Mouse (Mus musculus): ENCODE data around the gene Igfbp6. TPM values are rescaled to one million over a fixed set of nuclear protein-coding genes. Genes with fewer than 3 reads are reported as not detected.
A peak's percentile ranks its signal among the peaks of the same experiment; 100 is the strongest.

The Igfbp6 gene
- total and polyA plus RNA-seq, 3 experiments, result 0.38 TPM; not detected in 2

GRCm38 (mm10) chr15:102194439-102194838 is 50.3 kb downstream of the Igfbp6 start:
- Histone ChIP-seq H3K27ac (ENCODE audit: insufficient read depth, low read depth) (no peak overlapping the region), H3K9ac (ENCODE audit: insufficient read depth, low read depth) (no peak overlapping the region), H3K4me1 (ENCODE audit: control insufficient read depth in 1 of 2, insufficient read depth in 2 of 2) (peaks cover 9 to 46% of the 10 kb centered on the region in 2 experiments), H3K4me2 (ENCODE audit: insufficient read depth, low read depth, poor library complexity, severe bottlenecking) (no peak overlapping the region), H3K79me2 (replicated peaks; ENCODE audit: control insufficient read depth, extremely low read depth, insufficient read depth, poor library complexity, severe bottlenecking) (no peaks in the 10 kb centered on the region), H3K36me3 (replicated peaks in 1 of 2; ENCODE audit: control insufficient read depth in 1 of 2, insufficient read depth in 1 of 2, low read length in 1 of 2) (no peaks in the 10 kb centered on the region), H3K27me3 (replicated peaks) (no peaks in the 10 kb centered on the region), H3K9me3 (replicated peaks; ENCODE audit: low read length) (no peaks in the 10 kb centered on the region), H3K4me3 (replicated peaks in 1 of 3; ENCODE audit: low read depth in 2 of 3, low read length in 2 of 3, poor library complexity in 1 of 3) (no peak overlapping the region)
- no peak for DNase-seq (ENCODE audit: extremely low read depth)
- no peak for TF ChIP-seq GABPA (IDR thresholded peaks at IDR 0.05; ENCODE audit: insufficient replicate concordance, low read depth, low read length)
- no peak for TF ChIP-seq KAT2A (IDR thresholded peaks at IDR 0.05; ENCODE audit: insufficient replicate concordance, low read length)
- TF ChIP-seq MAFK (IDR thresholded peaks at IDR 0.05; ENCODE audit: insufficient replicate concordance, low read length), result peak; percentile 69; the same call in 1 of the 2 replicates
- TF ChIP-seq RAD21 (IDR thresholded peaks at IDR 0.05; ENCODE audit: low read depth, low read length), result no peak
- no peak for TF ChIP-seq POLR2AphosphoS2 (IDR thresholded peaks at IDR 0.05; ENCODE audit: low read depth, low read length)
- dilution Hi-C loops (cut with MboI; ENCODE audit: extremely low pct_ligation_motif_present, extremely low pct_unique_long_range_greater_than_20kb, low sequenced_read_pairs) (no loop called here), in situ Hi-C loops (cut with MboI; ENCODE audit: low pct_ligation_motif_present, low pct_unique_long_range_greater_than_20kb, low sequenced_read_pairs) (no loop called here)

- no peak for DNase-seq (ENCODE audit: extremely low read depth)
- Histone ChIP-seq H3K4me1 (ENCODE audit: control insufficient read depth in 1 of 2, insufficient read depth in 2 of 2) (peaks cover 9 to 42% of the 10 kb centered on the region in 2 experiments), H3K79me2 (replicated peaks; ENCODE audit: control insufficient read depth, extremely low read depth, insufficient read depth, poor library complexity, severe bottlenecking) (no peaks in the 10 kb centered on the region), H3K9me3 (replicated peaks; ENCODE audit: low read length) (no peaks in the 10 kb centered on the region), H3K36me3 (replicated peaks in 1 of 2; ENCODE audit: control insufficient read depth in 1 of 2, insufficient read depth in 1 of 2, low read length in 1 of 2) (no peaks in the 10 kb centered on the region), H3K27ac (ENCODE audit: insufficient read depth, low read depth) (no peak overlapping the region), H3K4me2 (ENCODE audit: insufficient read depth, low read depth, poor library complexity, severe bottlenecking) (no peak overlapping the region), H3K4me3 (replicated peaks in 1 of 3; ENCODE audit: low read depth in 2 of 3, low read length in 2 of 3, poor library complexity in 1 of 3) (no peak overlapping the region), H3K9ac (ENCODE audit: insufficient read depth, low read depth) (no peak overlapping the region), H3K27me3 (replicated peaks) (no peaks in the 10 kb centered on the region)
- TF ChIP-seq USF2 (conservative IDR thresholded peaks at IDR 0.05; ENCODE audit: low read depth, low read length), result no peak
- no peak for TF ChIP-seq ZNF384 (IDR thresholded peaks at IDR 0.05; ENCODE audit: low read depth, low read length)
- TF ChIP-seq CTCF (conservative IDR thresholded peaks at IDR 0.05 in 1 of 2, IDR thresholded peaks at IDR 0.05 in 1 of 2; ENCODE audit: low read depth in 2 of 2, low read length in 2 of 2), result no peak
- no peak for TF ChIP-seq POLR2A (IDR thresholded peaks at IDR 0.05; ENCODE audit: low read depth, low read length)
- TF ChIP-seq NRF1 (IDR thresholded peaks at IDR 0.05; ENCODE audit: low read depth, low read length), result no peak
- TF ChIP-seq CHD1 (IDR thresholded peaks at IDR 0.05; ENCODE audit: low read depth, low read length), result no peak
- no peak for TF ChIP-seq JUND (conservative IDR thresholded peaks at IDR 0.05; ENCODE audit: low read depth, low read length)
- no peak for TF ChIP-seq BHLHE40 (IDR thresholded peaks at IDR 0.05; ENCODE audit: low read depth, low read length)
- no peak for TF ChIP-seq POLR2AphosphoS2 (IDR thresholded peaks at IDR 0.05; ENCODE audit: low read depth, low read length)
- in situ Hi-C loops (cut with MboI; ENCODE audit: low pct_ligation_motif_present, low pct_unique_long_range_greater_than_20kb, low sequenced_read_pairs) (no loop called here), dilution Hi-C loops (cut with MboI; ENCODE audit: extremely low pct_ligation_motif_present, extremely low pct_unique_long_range_greater_than_20kb, low sequenced_read_pairs) (no loop called here)
Measured at GRCm38 (mm10) chr15:102195373-102195772, 51.2 kb downstream of the Igfbp6 start.

GRCm38 (mm10) chr15:102198841-102199240 is 54.7 kb downstream of the Igfbp6 start:
- Histone ChIP-seq H3K4me1 (ENCODE audit: control insufficient read depth in 1 of 2, insufficient read depth in 2 of 2) (peaks cover 0 to 22% of the 10 kb centered on the region in 2 experiments; a peak in 3 of 4 replicates), H3K9ac (ENCODE audit: insufficient read depth, low read depth) (no peak overlapping the region), H3K27me3 (replicated peaks) (no peaks in the 10 kb centered on the region), H3K9me3 (replicated peaks; ENCODE audit: low read length) (no peaks in the 10 kb centered on the region), H3K4me2 (ENCODE audit: insufficient read depth, low read depth, poor library complexity, severe bottlenecking) (no peak overlapping the region), H3K36me3 (replicated peaks in 1 of 2; ENCODE audit: control insufficient read depth in 1 of 2, insufficient read depth in 1 of 2, low read length in 1 of 2) (no peaks in the 10 kb centered on the region), H3K79me2 (replicated peaks; ENCODE audit: control insufficient read depth, extremely low read depth, insufficient read depth, poor library complexity, severe bottlenecking) (no peaks in the 10 kb centered on the region), H3K27ac (ENCODE audit: insufficient read depth, low read depth) (no peak overlapping the region), H3K4me3 (replicated peaks in 1 of 3; ENCODE audit: low read depth in 2 of 3, low read length in 2 of 3, poor library complexity in 1 of 3) (no peak overlapping the region)
- no peak for DNase-seq (ENCODE audit: extremely low read depth)
- dilution Hi-C loops (cut with MboI; ENCODE audit: extremely low pct_ligation_motif_present, extremely low pct_unique_long_range_greater_than_20kb, low sequenced_read_pairs), result no loop called here
- in situ Hi-C loops (cut with MboI; ENCODE audit: low pct_ligation_motif_present, low pct_unique_long_range_greater_than_20kb, low sequenced_read_pairs), result no loop called here
- TF ChIP-seq MXI1 (IDR thresholded peaks at IDR 0.05; ENCODE audit: low read depth, low read length) (no peak), BHLHE40 (IDR thresholded peaks at IDR 0.05; ENCODE audit: low read depth, low read length) (no peak), CHD1 (IDR thresholded peaks at IDR 0.05; ENCODE audit: low read depth, low read length) (no peak), UBTF (IDR thresholded peaks at IDR 0.05; ENCODE audit: low read depth, low read length) (no peak), TBP (conservative IDR thresholded peaks at IDR 0.05; ENCODE audit: low read depth, low read length) (no peak), ZMIZ1 (IDR thresholded peaks at IDR 0.05; ENCODE audit: low read depth, low read length) (no peak), ELF1 (IDR thresholded peaks at IDR 0.05; ENCODE audit: low read depth, low read length) (no peak), POLR2A (IDR thresholded peaks at IDR 0.05; ENCODE audit: low read depth, low read length) (no peak), ZKSCAN1 (IDR thresholded peaks at IDR 0.05; ENCODE audit: borderline replicate concordance, low read depth, low read length) (no peak), MEF2A (IDR thresholded peaks at IDR 0.05; ENCODE audit: borderline replicate concordance, low read depth, low read length) (no peak), ZNF384 (IDR thresholded peaks at IDR 0.05; ENCODE audit: low read depth, low read length) (no peak)
